Mouse (Mus musculus) kidney, embryonic 16.5 days (tissue): ENCODE measurements at regions not wholly inside any gene's neighbourhood (a gene's known extent, or its start where the extent isn't known, plus 50 kb on each side); places are given as distances from the start of the nearest gene placed in this dataset.

Source experiments
- ATAC-seq: fragments of 200-750 bp; cut with Nextera tagmentation; 2 replicates; pipeline ENCODE4 v1.8.0; 2017; ENCODE audit warnings: moderate TSS enrichment; ENCODE audit not compliant: low FRiP score, low TSS enrichment
- H3K27ac ChIP-seq: fragments of 300-500 bp; sonication (generic); 2 replicates; pipeline ENCODE4 v1.5.1; 2014; ENCODE audit warnings: low read length
- H3K27me3 ChIP-seq: fragments of 300-500 bp; sonication (generic); 2 replicates; pipeline ENCODE4 v1.6.1; 2014; ENCODE audit warnings: low read length, control low read depth, mixed read lengths; ENCODE audit not compliant: insufficient read depth
- H3K36me3 ChIP-seq: fragments of 300-500 bp; sonication (generic); 2 replicates; pipeline ENCODE4 v1.6.1; 2014; ENCODE audit warnings: low read length, control low read depth, mixed read lengths; ENCODE audit not compliant: insufficient read depth
- H3K4me1 ChIP-seq: fragments of 300-500 bp; sonication (generic); 2 replicates; pipeline ENCODE4 v1.6.1; 2014; ENCODE audit warnings: low read length, control low read depth, mixed read lengths; ENCODE audit not compliant: insufficient read depth
- H3K4me2 ChIP-seq: fragments of 300-500 bp; sonication (generic); replicated peaks from 2 replicates; pipeline ENCODE4 v1.6.1; 2014; ENCODE audit warnings: low read depth, low read length
- H3K4me3 ChIP-seq: fragments of 300-500 bp; sonication (generic); 2 replicates; pipeline ENCODE4 v1.5.1; 2014; ENCODE audit warnings: mild to moderate bottlenecking, low read length
- H3K9ac ChIP-seq: fragments of 300-500 bp; sonication (generic); replicated peaks from 2 replicates; pipeline ENCODE4 v1.6.1; 2014; ENCODE audit warnings: low read length
- H3K9me3 ChIP-seq: fragments of 300-500 bp; sonication (generic); 2 replicates; pipeline ENCODE4 v1.6.1; 2016; ENCODE audit warnings: low read length, control low read depth
- WGBS: fragments of 180-500 bp; shearing (Covaris S2); extraction: QIAGEN DNeasy Blood & Tissue Kit; methylation state at CpG from one replicate; pipeline ENCODE4 v1.1.7; 2014; 5-methylcytosine and 5-hydroxymethylcytosine counted together

DNA sequence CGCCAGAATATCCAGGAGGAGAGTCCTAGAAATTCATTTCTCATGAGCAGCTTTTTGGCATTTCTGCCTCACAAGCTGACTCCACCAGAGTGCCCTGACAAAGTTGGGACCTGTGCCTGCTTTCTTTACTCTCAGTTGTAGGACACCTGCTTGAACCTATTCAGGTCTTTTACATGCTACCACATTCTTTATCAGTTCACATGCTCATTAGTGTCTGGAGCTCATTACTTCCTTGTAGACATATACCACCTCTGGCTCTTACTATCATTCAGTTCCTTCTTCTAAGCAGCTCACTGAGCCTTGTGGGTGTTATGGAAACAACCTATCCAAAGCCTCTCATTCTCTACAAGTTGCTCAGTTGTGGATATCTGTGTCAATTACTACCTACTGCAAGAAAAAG is 363.4 kb upstream of the Gm5150 start:
- Histone ChIP-seq H3K36me3 (no peaks in the 10 kb centered on the region), H3K4me1 (no peaks in the 10 kb centered on the region), H3K27ac (no peak overlapping the region), H3K9me3 (no peaks in the 10 kb centered on the region), H3K4me3 (no peak overlapping the region), H3K9ac (no peak overlapping the region), H3K4me2 (no peak overlapping the region), H3K27me3 (no peaks in the 10 kb centered on the region)
- ATAC-seq = no peak
- WGBS = no CpG with 5 or more reads among the region's 1 CpGs

DNA sequence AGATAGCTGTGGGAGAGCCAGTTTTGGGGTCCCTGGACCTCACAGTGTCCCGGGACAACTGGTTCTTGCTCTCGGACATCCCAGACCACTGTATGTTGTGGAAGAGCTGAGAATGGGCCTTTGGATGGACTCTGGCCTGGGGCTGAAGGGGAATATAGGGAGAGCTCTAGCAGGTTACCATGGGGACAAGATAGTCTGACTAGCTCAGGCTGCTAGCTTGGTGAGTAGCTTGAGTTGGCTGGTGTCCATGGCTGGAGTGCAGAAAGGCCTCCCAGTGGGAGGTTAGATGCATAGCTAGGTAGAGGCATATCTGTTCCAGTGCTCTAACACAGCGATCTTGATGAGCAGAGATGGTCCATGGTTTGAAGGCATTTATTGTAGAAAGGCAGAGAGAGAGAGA is 356.9 kb upstream of the Gm5150 start:
- H3K4me3 ChIP-seq = no peak overlapping the region
- no peaks in the 10 kb centered on the region for H3K27me3 ChIP-seq
- H3K27ac ChIP-seq = no peak overlapping the region
- H3K9ac ChIP-seq = no peak overlapping the region
- H3K4me2 ChIP-seq = no peak overlapping the region
- WGBS = 92% methylated on average over 3 of the region's 3 CpGs
- H3K36me3 ChIP-seq = no peaks in the 10 kb centered on the region
- no peak for ATAC-seq
- no peaks in the 10 kb centered on the region for H3K9me3 ChIP-seq
- H3K4me1 ChIP-seq = no peaks in the 10 kb centered on the region

DNA sequence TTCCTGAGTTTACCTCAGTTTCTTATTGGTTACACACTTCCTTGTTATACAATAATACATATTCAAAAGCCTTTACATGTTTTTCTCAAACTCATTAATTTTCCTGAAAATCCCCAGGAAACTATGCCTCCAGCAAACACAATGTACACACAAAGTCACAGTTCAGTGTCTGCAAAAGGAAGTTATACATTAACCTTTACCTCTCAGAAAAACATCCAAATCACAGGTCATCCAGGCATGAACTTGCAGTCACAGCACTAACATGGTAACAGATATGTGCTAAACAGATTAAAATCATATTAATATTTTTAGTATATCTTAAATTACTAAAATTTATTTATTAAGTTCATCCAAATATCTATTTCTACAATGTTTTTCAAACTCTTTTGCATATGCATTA is 352.8 kb upstream of the Gm5150 start:
- no peaks in the 10 kb centered on the region for H3K4me1 ChIP-seq
- no peaks in the 10 kb centered on the region for H3K9me3 ChIP-seq
- no peak overlapping the region for H3K27ac ChIP-seq
- H3K36me3 ChIP-seq = no peaks in the 10 kb centered on the region
- H3K9ac ChIP-seq = no peak overlapping the region
- ATAC-seq = peak; percentile 63; the same call in 1 of the 2 replicates
- H3K27me3 ChIP-seq = no peaks in the 10 kb centered on the region
- H3K4me3 ChIP-seq = no peak overlapping the region
- H3K4me2 ChIP-seq = no peak overlapping the region

DNA sequence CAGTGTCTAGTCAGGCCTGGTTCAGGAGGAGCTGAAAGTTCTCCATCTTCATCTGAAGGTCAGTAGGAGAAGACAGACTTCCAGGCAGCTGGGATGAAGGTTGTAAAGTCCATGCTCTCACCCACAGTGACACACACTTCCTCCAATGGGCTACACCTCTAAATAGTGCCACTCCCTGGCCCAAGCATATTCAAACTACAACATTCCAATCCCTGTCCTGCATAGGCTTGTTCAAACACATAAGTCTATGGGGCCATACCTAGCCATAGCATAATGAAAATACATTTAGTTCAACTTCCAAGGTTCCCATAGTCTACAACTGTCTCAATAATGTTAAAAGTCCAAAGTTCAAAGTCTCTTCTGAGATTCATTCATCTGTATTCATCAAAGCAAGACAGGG is 324.5 kb upstream of the Gm5150 start:
- Histone ChIP-seq H3K27ac (no peak overlapping the region), H3K27me3 (no peaks in the 10 kb centered on the region), H3K4me3 (no peak overlapping the region), H3K4me1 (no peaks in the 10 kb centered on the region), H3K36me3 (no peaks in the 10 kb centered on the region), H3K9me3 (no peaks in the 10 kb centered on the region), H3K9ac (no peak overlapping the region), H3K4me2 (no peak overlapping the region)
- ATAC-seq = no peak

DNA sequence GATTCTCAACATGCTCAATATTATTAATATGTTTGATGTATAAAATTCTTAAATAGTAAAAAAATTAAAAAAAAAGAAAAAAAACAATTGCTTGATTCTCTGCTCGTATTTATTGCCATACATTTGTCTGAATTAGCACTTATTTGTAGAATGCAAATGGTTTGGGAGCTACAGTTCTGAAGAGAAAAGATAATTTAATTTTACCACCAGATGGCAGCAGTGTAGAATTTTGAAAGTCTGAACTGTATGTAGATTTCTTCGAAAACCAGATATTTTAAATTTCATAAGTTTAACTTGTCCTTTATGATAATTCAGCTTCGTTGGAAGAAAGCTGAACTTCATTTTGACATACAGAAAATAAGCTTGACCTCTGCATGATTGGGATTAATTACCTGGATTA is 304.6 kb upstream of the Gm5150 start:
- H3K27me3 ChIP-seq = no peaks in the 10 kb centered on the region
- H3K9me3 ChIP-seq = no peaks in the 10 kb centered on the region
- H3K36me3 ChIP-seq = no peaks in the 10 kb centered on the region
- H3K4me2 ChIP-seq = no peak overlapping the region
- no peak overlapping the region for H3K4me3 ChIP-seq
- H3K9ac ChIP-seq = no peak overlapping the region
- no peaks in the 10 kb centered on the region for H3K4me1 ChIP-seq
- ATAC-seq = no peak
- 40% methylated on average over 3 of the region's 3 CpGs for WGBS
- H3K27ac ChIP-seq = no peak overlapping the region

DNA sequence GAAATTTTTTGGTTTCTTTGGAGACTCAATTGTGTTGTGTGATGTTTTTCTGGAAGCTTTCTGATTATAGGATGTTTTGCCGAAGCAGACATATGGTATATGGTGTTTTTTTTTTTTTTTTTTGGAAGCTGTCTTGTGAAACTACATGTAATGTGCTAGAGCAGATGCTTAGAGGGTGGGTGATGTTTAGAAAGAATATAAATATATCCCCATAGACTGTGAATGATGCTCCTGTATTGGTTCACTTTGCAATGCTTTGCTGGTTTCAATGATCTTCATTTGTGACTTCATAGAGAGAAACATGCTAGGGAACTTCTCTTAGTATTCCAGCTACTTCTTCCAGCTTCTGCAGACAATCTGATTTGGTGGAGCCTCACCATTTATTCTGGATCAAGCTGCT is 271.2 kb upstream of the Gm5150 start:
- H3K9me3 ChIP-seq = no peaks in the 10 kb centered on the region
- H3K27ac ChIP-seq = no peak overlapping the region
- 87% methylated on average over 1 of the region's 1 CpGs for whole genome bisulfite sequencing
- H3K36me3 ChIP-seq = no peaks in the 10 kb centered on the region
- H3K4me1 ChIP-seq = no peaks in the 10 kb centered on the region
- ATAC-seq = no peak
- no peaks in the 10 kb centered on the region for H3K27me3 ChIP-seq
- no peak overlapping the region for H3K9ac ChIP-seq
- H3K4me3 ChIP-seq = no peak overlapping the region
- H3K4me2 ChIP-seq = no peak overlapping the region
